27 mouse cellular contexts compared by ENCODE assay signal in the genomic region with DNA sequence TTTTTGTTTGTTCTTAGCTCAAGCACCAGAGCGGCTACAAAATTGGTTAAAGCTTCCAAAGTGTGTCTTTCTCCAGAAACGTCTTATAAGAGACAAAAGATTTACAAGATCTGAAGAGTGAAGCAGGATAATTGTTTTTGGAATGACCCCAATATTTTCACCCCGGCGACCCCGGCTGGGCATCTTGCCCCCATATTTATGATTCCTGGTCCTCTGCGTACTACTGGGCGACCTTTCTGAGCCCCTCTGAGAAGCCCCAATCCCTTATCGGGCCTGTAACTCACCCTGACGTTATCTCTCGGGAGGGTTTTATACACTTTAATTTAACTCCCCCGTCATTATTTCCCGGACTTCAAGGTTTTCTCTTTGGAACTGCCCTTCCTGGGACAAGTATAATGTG.
"Had no signal": no experiment of that assay in that cellular context is flagged by ENCODE, and none has a peak within 500 bp of the region (broad histone marks: within the 10 kb centered on the region; RNA-seq: fewer than 3 reads in every experiment).

No protein-coding gene starts in this region.

- H3K9me3 ChIP-seq: heart, embryonic 10.5 days; heart, embryonic 12.5 days; hindbrain, embryonic 10.5 days; hindbrain, embryonic 12.5 days; intestine, embryonic 15.5 days; limb, embryonic 10.5 days; limb, embryonic 12.5 days; liver, embryonic 13.5 days; liver, embryonic 15.5 days had no signal

- H3K4me2 ChIP-seq: heart, embryonic 12.5 days; hindbrain, embryonic 12.5 days; hindbrain, embryonic 14.5 days; intestine, embryonic 15.5 days; limb, embryonic 12.5 days; liver, embryonic 11.5 days; liver, embryonic 13.5 days; liver, embryonic 15.5 days had no signal

- ATAC-seq: hindbrain, embryonic 16.5 days; inflammation-experienced regulatory T-cells, adult 6 months; intestine, embryonic 15.5 days; intestine, postnatal 0 days; liver, postnatal 0 days had no signal

- DNase-seq: gastrocnemius, adult 2 months; gastrocnemius, postnatal 10 days; gastrocnemius, postnatal 25 days; heart, adult 18-20 months; heart, postnatal 10 days; heart, postnatal 4 days; kidney, adult 18-20 months; kidney, adult 8-10 months; kidney, postnatal 36 days; liver; liver, embryonic 13.5 days; liver, postnatal 0 days had no signal

- H3K36me3 ChIP-seq: heart, embryonic 10.5 days; heart, embryonic 12.5 days; hindbrain, embryonic 10.5 days; hindbrain, embryonic 12.5 days; intestine, embryonic 15.5 days; limb, embryonic 10.5 days; limb, embryonic 12.5 days; liver, embryonic 13.5 days; liver, embryonic 15.5 days had no signal

- H3K4me3 ChIP-seq: gastrocnemius, adult 2 months; heart, embryonic 10.5 days; heart, embryonic 12.5 days; hindbrain, embryonic 10.5 days; hindbrain, embryonic 12.5 days; intestine, embryonic 15.5 days; layer of hippocampus, adult 2 months; left cerebral cortex, adult 2 months; limb, embryonic 10.5 days; limb, embryonic 12.5 days; liver, embryonic 13.5 days; liver, embryonic 15.5 days had no signal

- H3K27ac ChIP-seq: gastrocnemius, adult 2 months; heart, embryonic 10.5 days; hindbrain, embryonic 12.5 days; hindbrain, embryonic 14.5 days; intestine, embryonic 15.5 days; layer of hippocampus, adult 2 months; left cerebral cortex, adult 2 months; limb, embryonic 10.5 days; limb, embryonic 12.5 days; liver, embryonic 13.5 days; liver, embryonic 15.5 days had no signal

- H3K9ac ChIP-seq: heart, embryonic 12.5 days; hindbrain, embryonic 12.5 days; hindbrain, embryonic 14.5 days; intestine, embryonic 15.5 days; limb, embryonic 12.5 days; liver, embryonic 13.5 days; liver, embryonic 15.5 days; liver, postnatal 0 days had no signal

- H3K27me3 ChIP-seq: heart, embryonic 12.5 days; hindbrain, embryonic 12.5 days; intestine, embryonic 15.5 days; liver, embryonic 13.5 days; liver, embryonic 15.5 days had no signal
